In the genomic region with DNA sequence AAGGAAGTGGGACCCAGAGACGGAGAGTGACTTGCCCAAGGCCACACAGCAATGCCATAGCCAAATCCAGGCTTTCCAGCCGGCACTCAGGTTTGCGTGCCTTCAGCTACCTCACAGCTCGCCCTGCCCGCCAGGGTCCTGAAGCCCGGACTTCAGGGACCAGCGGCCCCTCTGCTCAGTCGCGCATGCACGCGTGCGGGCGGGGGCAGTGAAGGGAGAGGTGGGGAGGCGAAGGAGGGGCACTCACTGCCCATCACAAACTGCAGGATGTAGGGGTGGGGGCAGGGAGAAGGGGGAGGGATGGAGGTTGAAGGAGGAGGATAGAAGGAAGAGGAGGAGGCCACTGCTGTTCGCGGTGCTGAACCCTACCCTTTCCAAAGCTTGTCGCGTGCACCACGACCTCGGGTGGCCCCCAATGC, we compare ENCODE assay signal across 9 mouse cellular contexts. TPM values are rescaled to one million over a fixed set of nuclear protein-coding genes. Genes with fewer than 3 reads are reported as not detected.
DNase-seq lines count a peak whose midpoint lies in the region; ATAC-seq and TF ChIP-seq lines count a peak whose summit lies in the region.
"Had no signal": no experiment of that assay in that cellular context is flagged by ENCODE, and none has a peak within 500 bp of the region (broad histone marks: within the 10 kb centered on the region; RNA-seq: fewer than 3 reads in every experiment).

No protein-coding gene starts in this region.

- H3K9ac ChIP-seq in lung, embryonic 15.5 days = no peak overlapping the region
- no peak overlapping the region for H3K9ac ChIP-seq in liver, embryonic 12.5 days

- ATAC-seq in lung, embryonic 15.5 days (ENCODE audit: borderline replicate concordance, extremely low read depth, low FRiP score, low TSS enrichment) = no peak
- ATAC-seq in liver, embryonic 12.5 days = no peak

- H3K4me2 ChIP-seq in lung, embryonic 15.5 days = peak overlapping the region; percentile 40
- peak overlapping the region; percentile 40 for H3K4me2 ChIP-seq in liver, embryonic 12.5 days

- peaks cover 68% of the 10 kb centered on the region for H3K4me1 ChIP-seq in lung, embryonic 15.5 days
- H3K4me1 ChIP-seq in liver, embryonic 12.5 days = peaks cover 36% of the 10 kb centered on the region
- peaks cover 4% of the 10 kb centered on the region for H3K4me1 ChIP-seq in small intestine, adult 2 months (ENCODE audit: control insufficient read depth, insufficient read depth, insufficient read length, low read length)

- H3K27me3 ChIP-seq in lung, embryonic 15.5 days = peaks cover 100% of the 10 kb centered on the region
- H3K27me3 ChIP-seq in liver, embryonic 12.5 days (replicated peaks) = peaks cover 100% of the 10 kb centered on the region
- peaks cover 97% of the 10 kb centered on the region for H3K27me3 ChIP-seq in small intestine, adult 2 months (ENCODE audit: control insufficient read depth, insufficient read depth, low read length)

- TF ChIP-seq POLR2A in small intestine, adult 2 months (IDR thresholded peaks at IDR 0.05; ENCODE audit: low read depth, low read length) = no peak

- no peak overlapping the region for H3K27ac ChIP-seq in lung, embryonic 15.5 days
- no peak overlapping the region for H3K27ac ChIP-seq in liver, embryonic 12.5 days
- no peak overlapping the region for H3K27ac ChIP-seq in small intestine, adult 2 months (ENCODE audit: insufficient read depth, low read depth, low read length)

- 0% methylated on average over 20 of the region's 20 CpGs for WGBS in lung, embryonic 15.5 days
- 2% methylated on average over 20 of the region's 20 CpGs for WGBS in liver, embryonic 12.5 days (ENCODE audit: insufficient replicate concordance)
- WGBS in small intestine, adult 2 months = 1% methylated on average over 20 of the region's 20 CpGs

- peak; percentile 22 for DNase-seq in cerebellum, adult 11-12 months
- no peak for DNase-seq in cerebellum, postnatal 36 days
- DNase-seq in lung, adult 18-20 months = no peak
- DNase-seq in frontal cortex, postnatal 36 days (ENCODE audit: low spot score in 2 of 2) = no peak
- DNase-seq in left cerebral cortex, adult 9 months (ENCODE audit: low spot score in 2 of 2) = no peak
- DNase-seq: adrenal gland, postnatal 10 days had no signal

- H3K9me3 ChIP-seq in lung, embryonic 15.5 days = no peaks in the 10 kb centered on the region
- no peaks in the 10 kb centered on the region for H3K9me3 ChIP-seq in liver, embryonic 12.5 days (replicated peaks)

- H3K4me3 ChIP-seq in lung, embryonic 15.5 days = peak overlapping the region; percentile 27
- peak overlapping the region; percentile 23; the same call in 1 of the 2 replicates for H3K4me3 ChIP-seq in liver, embryonic 12.5 days
- peak overlapping the region; percentile 18; the same call in 1 of the 2 replicates for H3K4me3 ChIP-seq in small intestine, adult 2 months (ENCODE audit: low read depth, low read length)

- no peak for TF ChIP-seq CTCF in small intestine, adult 2 months (IDR thresholded peaks at IDR 0.05; ENCODE audit: extremely low read depth, insufficient read length, insufficient replicate concordance, low read depth, low read length)

- H3K36me3 ChIP-seq in lung, embryonic 15.5 days = no peaks in the 10 kb centered on the region
- no peaks in the 10 kb centered on the region for H3K36me3 ChIP-seq in liver, embryonic 12.5 days
- no peaks in the 10 kb centered on the region for H3K36me3 ChIP-seq in small intestine, adult 2 months (ENCODE audit: control insufficient read depth, insufficient read depth, low read length)

RNA-seq across cellular contexts. Expression of a gene that starts 1.9 kb away (rescaled TPM):
- not detected in 2 replicates for polyA plus RNA-seq in lung, embryonic 15.5 days (2015; fragmentation: Nextera tagmentation; extraction: Ambion mirVana)
- polyA plus RNA-seq in liver, embryonic 12.5 days (2016; fragmentation: Nextera tagmentation; extraction: Ambion mirVana) = not detected in 2 replicates
- 0.04 TPM in 1 of 2 replicates, not detected in the other for polyA plus RNA-seq in small intestine, adult 2 months (2012; rRNA removed)
